Comparison of ENCODE assay signal across 26 mouse cellular contexts in the genomic region with DNA sequence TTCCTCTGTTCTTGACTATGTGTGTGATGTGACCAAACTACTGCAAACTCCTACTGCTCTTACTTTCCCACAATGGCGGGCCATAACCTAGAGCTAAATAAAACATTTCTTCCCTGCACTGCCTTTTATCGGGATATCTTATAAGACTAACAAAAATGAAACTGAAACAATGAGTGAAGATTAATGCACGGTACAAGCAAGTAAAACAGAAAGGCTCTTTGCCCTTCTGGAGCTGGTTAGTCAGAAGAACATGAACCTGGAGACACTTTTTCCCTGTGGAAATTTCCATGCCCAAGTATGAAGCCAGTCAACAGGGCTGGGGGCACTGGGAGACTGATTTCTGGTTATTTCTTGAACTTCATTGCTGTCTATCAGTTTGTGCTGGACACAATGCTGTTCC. TPM values are rescaled to one million over a fixed set of nuclear protein-coding genes. Genes with fewer than 3 reads are reported as not detected.
"Had no signal": no experiment of that assay in that cellular context is flagged by ENCODE, and none has a peak within 500 bp of the region (broad histone marks: within the 10 kb centered on the region; RNA-seq: fewer than 3 reads in every experiment).

No protein-coding gene starts in this region.

- H3K36me3 ChIP-seq: limb, embryonic 12.5 days; limb, embryonic 15.5 days; stomach, embryonic 15.5 days had no signal

- ATAC-seq: liver, postnatal 0 days; lung, postnatal 0 days had no signal

- H3K4me3 ChIP-seq: limb, embryonic 12.5 days; limb, embryonic 15.5 days; stomach, embryonic 15.5 days had no signal

- DNase-seq: kidney, postnatal 14 days; kidney, postnatal 4 days; left cerebral cortex, postnatal 4 days; liver, postnatal 0 days; lung, embryonic 14.5 days; midbrain, embryonic 14.5 days; right cerebral cortex, postnatal 4 days; spleen, adult 18-20 months; thymus, postnatal 36 days had no signal

- H3K27ac ChIP-seq: limb, embryonic 12.5 days; limb, embryonic 15.5 days; liver, embryonic 14.5 days; macrophage; stomach, embryonic 15.5 days had no signal

- H3K9me3 ChIP-seq: limb, embryonic 12.5 days; limb, embryonic 15.5 days; stomach, embryonic 15.5 days had no signal

- H3K4me1 ChIP-seq: limb, embryonic 12.5 days; limb, embryonic 15.5 days; stomach, embryonic 15.5 days had no signal

- H3K9ac ChIP-seq: limb, embryonic 12.5 days; limb, embryonic 15.5 days; liver, embryonic 14.5 days; liver, postnatal 0 days; lung, embryonic 14.5 days; stomach, embryonic 15.5 days had no signal

- H3K27me3 ChIP-seq: limb, embryonic 12.5 days; limb, embryonic 15.5 days; stomach, embryonic 15.5 days had no signal

- H3K4me2 ChIP-seq: limb, embryonic 12.5 days; limb, embryonic 15.5 days; liver, embryonic 11.5 days; lung, embryonic 14.5 days; midbrain, embryonic 11.5 days; stomach, embryonic 15.5 days had no signal

RNA-seq across cellular contexts. Expression of gene Il10, which starts 30.3 kb away (rescaled TPM):
- total RNA-seq: layer of hippocampus, adult 18-20 months; layer of hippocampus, postnatal 14 days; left cerebral cortex, adult 8-10 months; left cerebral cortex, postnatal 14 days; megakaryocyte-erythroid progenitor cell, adult 5-6 weeks; midbrain, postnatal 0 days had no signal
- polyA plus RNA-seq: kidney, embryonic 16.5 days; limb, embryonic 15.5 days; liver, embryonic 11.5 days; lung, embryonic 14.5 days; lung, postnatal 0 days; midbrain, embryonic 11.5 days; midbrain, embryonic 14.5 days; midbrain, postnatal 0 days; neural tube, embryonic 11.5 days; neural tube, embryonic 14.5 days; stomach, embryonic 15.5 days had no signal

RNA-seq across cellular contexts. Expression of gene Il19, which starts 49.4 kb away (rescaled TPM):
- total RNA-seq: layer of hippocampus, adult 18-20 months; layer of hippocampus, postnatal 14 days; left cerebral cortex, adult 8-10 months; left cerebral cortex, postnatal 14 days; left cerebral cortex, postnatal 4 days; megakaryocyte-erythroid progenitor cell, adult 5-6 weeks; midbrain, postnatal 0 days had no signal
- polyA plus RNA-seq: kidney, embryonic 16.5 days; limb, embryonic 12.5 days; limb, embryonic 15.5 days; liver, embryonic 11.5 days; liver, embryonic 14.5 days; liver, postnatal 0 days; lung, embryonic 14.5 days; lung, postnatal 0 days; macrophage; midbrain, embryonic 11.5 days; midbrain, embryonic 14.5 days; midbrain, postnatal 0 days; neural tube, embryonic 14.5 days; stomach, embryonic 15.5 days had no signal
